Mouse (Mus musculus): ENCODE measurements around the gene Plekhn1.

Gene Plekhn1

DNA sequence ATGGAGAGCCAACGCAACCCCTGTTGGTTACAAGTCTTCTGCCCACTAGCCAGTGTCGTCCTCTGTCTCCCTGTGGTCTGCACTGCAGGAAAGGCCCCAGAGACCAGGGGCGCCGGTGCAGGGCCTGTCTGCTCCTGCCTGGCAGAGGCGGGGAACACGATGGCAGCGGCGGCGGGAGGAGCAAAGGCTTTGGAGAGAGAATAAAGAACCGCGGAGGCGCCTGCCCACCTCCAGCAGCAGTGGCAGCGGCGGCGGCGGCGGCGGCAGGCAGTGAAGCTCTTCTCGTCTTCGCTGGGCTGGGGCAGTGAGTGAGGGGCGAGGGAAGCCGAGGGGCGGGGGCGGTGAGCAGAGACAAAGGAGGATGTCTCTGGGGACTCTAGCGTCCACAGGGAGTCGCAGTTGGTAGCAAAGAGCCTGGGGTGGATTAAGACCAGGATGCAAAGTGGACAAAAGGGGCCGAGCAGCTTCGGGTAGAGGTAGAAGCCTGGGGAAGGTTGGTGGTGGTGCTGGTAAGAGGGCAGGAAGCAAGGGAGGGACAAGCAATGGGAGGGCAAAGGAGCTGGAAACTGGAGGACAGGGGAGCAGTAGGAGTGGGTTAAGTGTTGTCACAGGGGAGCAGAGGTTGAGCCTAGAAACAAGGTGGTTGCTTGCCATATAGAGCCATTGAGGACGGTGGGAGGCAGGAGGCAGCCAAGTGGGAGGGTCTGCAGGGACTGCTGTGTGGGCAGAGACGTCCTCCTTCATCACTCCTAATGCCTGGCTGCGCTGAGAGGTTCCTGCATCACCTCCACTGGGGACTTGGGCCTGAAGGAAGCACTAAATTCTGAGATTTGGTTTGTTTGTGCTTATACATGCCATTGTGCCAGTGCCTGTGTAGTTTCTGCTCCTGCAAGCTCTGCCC is 48.5 kb downstream of the Plekhn1 start:
- no peak for DNase-seq (ENCODE audit: low read depth, low spot score)

- no peak for DNase-seq (ENCODE audit: low read depth, low spot score)
These were observed 49.2 kb downstream of the Plekhn1 start for GRCm38 (mm10) chr4:156185456-156185949.

GRCm38 (mm10) chr4:156184291-156184954 is 50.2 kb downstream of the Plekhn1 start:
- DNase-seq (ENCODE audit: low read depth, low spot score), result no peak

- no peak for DNase-seq (ENCODE audit: low read depth, low spot score)
These were observed 50.9 kb downstream of the Plekhn1 start for GRCm38 (mm10) chr4:156183747-156184146.

- DNase-seq (ENCODE audit: low read depth, low spot score), result no peak
These were observed 57.0 kb downstream of the Plekhn1 start for GRCm38 (mm10) chr4:156177630-156178029.

GRCm38 (mm10) chr4:156171828-156172227 is 62.8 kb downstream of the Plekhn1 start:
- DNase-seq (ENCODE audit: low read depth, low spot score), result no peak

Data from A20 (cell line).